Mouse (Mus musculus): ENCODE data around the gene Shmt2. TPM values are rescaled to one million over a fixed set of nuclear protein-coding genes. Genes with fewer than 3 reads are reported as not detected.

Gene Shmt2
- total RNA-seq, 2 experiments from 2014 or later = 91.3 to 100 TPM

DNA sequence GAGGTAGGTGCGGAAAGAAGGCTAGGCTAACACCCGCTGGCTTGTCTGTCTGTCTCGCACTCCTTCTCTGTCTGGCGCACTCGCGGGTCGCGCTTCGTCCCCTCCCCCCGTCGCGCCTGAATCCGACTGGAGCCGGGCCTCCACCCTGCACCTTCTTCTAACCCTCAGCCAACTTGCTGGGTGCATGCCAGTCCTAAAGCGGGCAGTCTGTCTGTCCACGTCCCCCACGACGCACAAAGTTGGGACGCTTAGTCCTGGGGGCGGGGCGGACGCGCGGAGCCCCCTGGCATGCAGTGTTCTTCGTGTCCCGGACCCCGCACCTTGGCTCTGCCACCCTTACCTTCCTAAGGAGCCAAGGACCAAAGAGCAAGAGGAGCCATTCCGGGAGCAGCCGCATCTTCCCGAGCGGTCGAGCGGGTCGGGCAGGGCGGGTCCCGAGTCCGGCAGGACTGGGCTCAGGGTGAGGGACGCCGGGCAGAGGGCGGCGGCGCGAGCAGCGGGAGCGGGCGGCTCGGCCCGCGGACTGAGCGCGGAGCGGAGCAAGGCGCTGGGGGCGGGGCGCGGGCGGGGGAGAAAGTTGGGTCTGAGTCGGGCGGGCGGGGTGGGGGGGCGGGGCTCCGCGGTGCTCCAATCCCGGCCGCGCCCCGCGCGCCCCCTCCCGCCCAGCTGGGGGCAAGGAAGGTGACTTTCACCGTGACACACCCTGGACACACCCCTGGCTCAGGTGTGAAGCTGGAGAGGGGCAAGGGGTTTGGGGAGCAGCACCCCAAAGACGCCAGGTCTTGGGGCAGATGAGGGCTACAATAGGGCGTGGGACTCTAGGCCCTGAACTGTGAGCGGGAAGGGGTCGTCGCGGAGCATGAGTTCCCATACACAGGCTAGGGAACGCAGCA lies 12.0 kb upstream of the Shmt2 start, which contains the start of gene Nxph4:
Gene Nxph4 (minus strand): TSS at position 524 of the 893 bp plus-strand sequence.
- no peak for ATAC-seq (replicated peaks; ENCODE audit: poor library complexity)

- ATAC-seq (replicated peaks; ENCODE audit: poor library complexity) = no peak
Observed at GRCm38 (mm10) chr10:127531548-127531947, 9.3 kb upstream of the Shmt2 start.

DNA sequence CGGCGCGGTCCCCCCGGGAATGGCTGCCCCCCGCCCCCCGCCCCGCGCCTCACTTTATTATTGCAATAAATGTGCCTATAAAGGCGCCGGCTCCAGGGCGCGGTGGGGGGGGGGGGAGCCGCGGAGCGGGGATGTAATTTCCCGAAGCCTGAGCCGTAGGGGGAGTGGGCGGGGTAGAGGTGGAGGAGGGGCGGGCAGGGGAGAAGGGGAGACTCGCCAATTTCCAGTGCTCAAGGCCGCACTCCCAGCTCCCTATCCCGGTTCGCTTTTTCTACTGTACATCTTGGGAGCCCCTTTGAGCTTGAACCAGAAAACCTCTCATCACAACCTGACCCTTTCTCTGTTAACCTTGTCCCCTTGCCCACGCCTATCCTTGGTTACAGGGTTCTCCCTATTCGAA lies 8.7 kb upstream of the Shmt2 start:
- no peak for ATAC-seq (replicated peaks; ENCODE audit: poor library complexity)

- ATAC-seq (replicated peaks; ENCODE audit: poor library complexity) = peak; percentile 16; the same call in 1 of the 2 replicates
Observed at GRCm38 (mm10) chr10:127527481-127527880, 5.2 kb upstream of the Shmt2 start.

DNA sequence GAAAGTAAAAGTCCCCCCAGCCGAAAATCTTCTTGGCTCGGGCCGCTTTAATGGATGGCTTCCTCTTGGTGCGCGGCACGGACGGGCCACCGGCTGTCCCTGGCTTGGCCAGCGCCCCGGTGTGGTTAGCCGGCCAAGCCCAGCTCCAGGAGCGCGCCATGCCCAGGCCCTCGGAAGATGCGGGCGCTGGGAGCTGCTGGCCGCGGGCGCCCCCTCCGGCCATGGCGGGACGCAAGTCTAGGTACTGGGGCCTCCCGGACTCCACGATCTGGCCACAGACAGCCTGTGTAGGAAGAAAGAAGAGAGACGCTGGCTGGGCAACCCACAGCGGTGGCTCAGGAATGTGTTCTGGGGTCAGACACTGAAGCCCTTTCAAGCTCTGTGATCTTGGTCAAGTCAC lies 4.4 kb upstream of the Shmt2 start:
- peak; percentile 67 for ATAC-seq (replicated peaks; ENCODE audit: poor library complexity)

DNA sequence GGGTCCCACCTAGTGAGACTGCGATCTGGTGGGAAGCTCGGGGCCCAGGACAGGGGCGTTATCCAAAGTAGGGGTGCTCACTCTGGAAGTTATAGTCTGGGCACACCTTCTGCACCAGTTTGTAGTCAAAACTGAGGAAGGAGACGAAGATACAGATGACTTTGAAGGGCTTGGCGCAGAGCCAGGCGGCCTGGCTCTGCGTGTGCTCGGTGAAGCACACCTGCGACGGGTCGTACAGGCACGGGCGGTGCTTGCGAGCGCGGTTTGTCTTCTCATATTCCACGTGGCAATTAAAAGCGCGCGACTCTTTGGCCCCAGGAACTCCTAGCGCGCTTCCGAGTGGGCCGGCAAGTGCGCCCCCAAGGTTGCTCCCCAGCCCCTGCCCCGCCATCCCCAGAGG lies 3.8 kb upstream of the Shmt2 start:
- ATAC-seq (replicated peaks; ENCODE audit: poor library complexity) = no peak

- ATAC-seq (replicated peaks; ENCODE audit: poor library complexity) = no peak
Observed at GRCm38 (mm10) chr10:127524646-127525255, 2.5 kb upstream of the Shmt2 start.

GRCm38 (mm10) chr10:127521611-127522080 lies 598 bp downstream of the Shmt2 start:
- ATAC-seq (replicated peaks; ENCODE audit: poor library complexity) = peak; percentile 71

GRCm38 (mm10) chr10:127520714-127521357 lies 1.4 kb downstream of the Shmt2 start:
- ATAC-seq (replicated peaks; ENCODE audit: poor library complexity) = no peak

GRCm38 (mm10) chr10:127519903-127520713 lies 2.1 kb downstream of the Shmt2 start:
- ATAC-seq (replicated peaks; ENCODE audit: poor library complexity) = no peak

DNA sequence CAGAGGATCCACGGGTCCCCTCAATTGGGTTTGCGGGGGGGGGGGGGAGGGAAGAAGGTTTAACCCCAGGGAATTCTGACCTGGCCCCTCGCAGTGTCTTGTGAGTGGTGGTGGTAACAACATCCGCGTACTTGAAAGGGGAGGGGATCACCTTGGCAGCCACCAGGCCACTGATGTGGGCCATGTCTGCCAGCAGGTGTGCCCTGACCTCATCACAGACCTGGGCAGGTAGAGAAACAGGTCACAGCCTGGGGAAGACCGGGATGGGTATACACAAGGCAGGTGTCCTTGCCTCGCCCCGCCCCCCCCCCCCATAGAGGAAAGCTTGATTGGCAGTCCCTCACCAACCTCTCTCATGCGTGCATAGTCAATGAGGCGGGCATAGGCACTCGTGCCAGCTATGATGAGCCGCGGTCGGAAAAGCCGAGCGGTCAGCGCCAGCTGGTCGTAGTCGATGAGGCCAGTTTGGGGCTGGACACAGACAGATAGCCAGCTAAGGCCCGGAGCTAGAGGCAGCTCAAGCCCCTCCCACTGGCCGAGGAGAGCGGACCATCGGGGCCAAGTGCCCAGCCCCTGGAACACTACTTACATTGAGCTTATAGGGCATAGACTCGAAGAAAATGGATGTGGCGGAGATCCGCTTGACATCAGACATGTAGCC lies 3.1 kb downstream of the Shmt2 start:
- no peak for ATAC-seq (replicated peaks; ENCODE audit: poor library complexity)

GRCm38 (mm10) chr10:127517941-127518340 lies 4.3 kb downstream of the Shmt2 start:
- no peak for ATAC-seq (replicated peaks; ENCODE audit: poor library complexity)

GRCm38 (mm10) chr10:127516576-127517260 lies 5.5 kb downstream of the Shmt2 start:
- no peak for ATAC-seq (replicated peaks; ENCODE audit: poor library complexity)

GRCm38 (mm10) chr10:127515983-127516459 lies 6.2 kb downstream of the Shmt2 start:
- no peak for ATAC-seq (replicated peaks; ENCODE audit: poor library complexity)

- ATAC-seq (replicated peaks; ENCODE audit: poor library complexity) = no peak
Observed at GRCm38 (mm10) chr10:127515271-127515982, 6.8 kb downstream of the Shmt2 start.

GRCm38 (mm10) chr10:127514764-127515163 lies 7.5 kb downstream of the Shmt2 start, which contains the start of gene Ndufa4l2:
Gene Ndufa4l2 (plus strand): TSS chr10:127514967.
- no peak for ATAC-seq (replicated peaks; ENCODE audit: poor library complexity)

DNA sequence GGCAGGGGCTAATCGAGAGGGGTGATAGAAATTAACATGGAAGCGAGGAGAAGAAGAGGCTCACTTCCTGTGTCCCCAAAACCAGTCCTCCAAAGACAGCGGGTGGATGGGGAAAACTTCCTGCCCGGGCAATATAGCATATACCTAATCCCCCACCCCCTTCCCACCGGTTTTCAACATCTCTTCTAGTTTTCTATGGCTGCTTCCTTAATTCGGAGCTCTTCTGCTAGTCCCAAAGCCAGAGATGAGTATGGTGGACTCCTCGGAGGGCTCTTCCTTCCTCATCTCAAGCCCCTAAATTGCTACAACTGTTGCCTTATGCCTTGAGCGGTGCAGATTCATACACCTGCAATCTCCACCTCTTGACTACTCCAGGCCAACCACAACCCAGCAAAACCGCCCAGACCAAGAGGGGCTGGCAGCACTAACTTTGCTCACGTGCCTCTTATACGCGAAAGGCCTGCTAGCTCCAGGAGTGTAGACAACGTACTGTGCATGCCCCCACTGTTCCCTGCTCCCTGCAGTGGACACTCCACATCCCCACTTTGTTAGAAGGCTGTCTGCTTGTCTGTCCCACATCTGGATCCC lies 8.0 kb downstream of the Shmt2 start:
- ATAC-seq (replicated peaks; ENCODE audit: poor library complexity) = no peak

DNA sequence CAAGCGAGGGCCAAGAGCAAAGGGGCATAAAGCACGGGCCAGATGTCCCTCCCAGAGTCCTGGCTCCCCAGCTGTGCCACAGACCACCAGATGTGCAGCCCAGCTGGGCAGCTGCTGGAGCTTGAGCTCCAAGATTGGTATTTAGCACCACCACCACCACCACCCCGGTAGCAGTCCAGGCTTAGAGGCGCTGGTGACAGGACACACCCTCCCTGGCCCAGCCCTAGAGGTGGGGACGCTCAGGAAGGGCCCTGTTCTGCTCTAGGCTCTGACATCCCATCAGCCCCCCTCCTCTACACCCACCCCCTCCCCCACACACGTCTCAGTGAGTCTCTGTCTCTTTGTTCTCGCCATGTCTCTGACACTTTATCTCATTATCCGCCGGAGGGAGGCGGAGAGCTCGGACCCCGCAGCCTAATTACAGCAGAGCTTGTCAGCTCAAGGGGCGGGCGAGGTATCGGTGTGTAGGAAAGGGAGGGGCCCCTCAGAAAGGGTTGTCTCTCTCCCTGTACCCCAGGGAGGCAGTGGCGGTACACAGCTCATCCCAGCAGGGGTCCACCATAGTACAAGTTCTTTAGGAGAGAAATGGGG lies 8.6 kb downstream of the Shmt2 start:
- ATAC-seq (replicated peaks; ENCODE audit: poor library complexity) = peak; percentile 9; the same call in 1 of the 2 replicates

All from megakaryocyte progenitor cell, adult 5-6 weeks (primary cell).